Mouse (Mus musculus) MEL (cell line): ENCODE data around the gene Msantd2. TPM values are rescaled to one million over a fixed set of nuclear protein-coding genes. Genes with fewer than 3 reads are reported as not detected.
A peak's percentile ranks its signal among the peaks of the same experiment; 100 is the strongest.

Experiments
- DNase-seq: peaks from one replicate; pipeline ENCODE4 v3.0.0; 2011; ENCODE audit warnings: low read depth, low spot score
- H3K27ac ChIP-seq: 2 replicates; pipeline ENCODE4 v1.5.1; 2012; ENCODE audit warnings: low read depth, mild to moderate bottlenecking, control low read depth, low read length, moderate library complexity; ENCODE audit not compliant: control insufficient read depth
- H3K27me3 ChIP-seq, 2 experiments: fragments of 150-350 bp in 1 of 2; sonication (generic) in 1 of 2; 2 replicates each; pipeline ENCODE4 v1.6.1; 2012; ENCODE audit warnings: low read length in 2 of 2, mild to moderate bottlenecking in 2 of 2, improper control_type of control experiment in 1 of 2, moderate library complexity in 1 of 2; ENCODE audit not compliant: insufficient read depth in 2 of 2, control insufficient read depth in 1 of 2
- H3K36me3 ChIP-seq, 2 experiments: 2 replicates each; pipeline ENCODE4 v1.6.1; 2012 to 2014; ENCODE audit warnings: low read length in 2 of 2, improper control_type of control experiment in 1 of 2, inconsistent platforms in 1 of 2, mild to moderate bottlenecking in 1 of 2; ENCODE audit not compliant: insufficient read depth in 2 of 2, control insufficient read depth in 1 of 2
- H3K4me1 ChIP-seq, 2 experiments: fragments of 150-350 bp in 1 of 2; sonication (generic) in 1 of 2; 2 replicates each; pipeline ENCODE4 v1.6.1; 2012; ENCODE audit warnings: low read length in 2 of 2, improper control_type of control experiment in 1 of 2, mild to moderate bottlenecking in 1 of 2; ENCODE audit not compliant: insufficient read depth in 2 of 2, control insufficient read depth in 1 of 2
- H3K4me3 ChIP-seq, 2 experiments: fragments of 150-350 bp in 1 of 2; sonication (generic) in 1 of 2; 2 replicates each; pipeline ENCODE4 v1.5.1; 2012; ENCODE audit warnings: low read depth in 2 of 2, low read length in 2 of 2, mild to moderate bottlenecking in 2 of 2, moderate library complexity in 2 of 2, control low read depth in 1 of 2, improper control_type of control experiment in 1 of 2; ENCODE audit not compliant: control insufficient read depth in 1 of 2, insufficient read depth in 1 of 2
- H3K79me2 ChIP-seq: 2 replicates; pipeline ENCODE4 v1.6.1; 2012; ENCODE audit warnings: mild to moderate bottlenecking, low read length, moderate library complexity; ENCODE audit not compliant: control insufficient read depth, poor library complexity, insufficient read depth
- H3K9ac ChIP-seq: 2 replicates; pipeline ENCODE4 v1.6.1; 2012; ENCODE audit warnings: low read depth, mild to moderate bottlenecking, control low read depth, low read length, moderate library complexity; ENCODE audit not compliant: control insufficient read depth, poor library complexity, severe bottlenecking
- H3K9me3 ChIP-seq: fragments of 150-350 bp; sonication (generic); replicated peaks from 2 replicates; pipeline ENCODE4 v1.6.1; 2012; ENCODE audit warnings: mild to moderate bottlenecking, low read length, improper control_type of control experiment, moderate library complexity; ENCODE audit not compliant: insufficient read depth
- BHLHE40 ChIP-seq: IDR thresholded peaks from 2 replicates; pipeline ENCODE4 v1.6.1; 2012; ENCODE audit warnings: low read depth, mild to moderate bottlenecking, inconsistent platforms, low read length, improper control_type of control experiment, borderline replicate concordance
- CTCF ChIP-seq, 3 experiments: IDR thresholded peaks in 2 of 3; conservative IDR thresholded peaks in 1 of 3; 2 replicates each; pipeline ENCODE4 v1.5.1; 2011 to 2012; ENCODE audit warnings: low read length in 3 of 3, low read depth in 2 of 3, mild to moderate bottlenecking in 2 of 3, improper control_type of control experiment in 1 of 3, inconsistent platforms in 1 of 3, mixed read lengths in 1 of 3, moderate library complexity in 1 of 3; ENCODE audit not compliant: control insufficient read depth in 1 of 3, insufficient read depth in 1 of 3, poor library complexity in 1 of 3, severe bottlenecking in 1 of 3
- E2F4 ChIP-seq: IDR thresholded peaks from 2 replicates; pipeline ENCODE4 v1.6.1; 2011; ENCODE audit warnings: low read depth, low read length, improper control_type of control experiment, borderline replicate concordance
- EP300 ChIP-seq, 2 experiments: IDR thresholded peaks; 2 replicates each; pipeline ENCODE4 v1.6.1; 2011; ENCODE audit warnings: improper control_type of control experiment in 2 of 2, low read length in 2 of 2, low read depth in 1 of 2, mild to moderate bottlenecking in 1 of 2
- ETS1 ChIP-seq: IDR thresholded peaks from 2 replicates; pipeline ENCODE4 v1.6.1; 2012; ENCODE audit warnings: low read depth, mild to moderate bottlenecking, inconsistent platforms, low read length, improper control_type of control experiment, moderate library complexity
- GATA1 ChIP-seq: IDR thresholded peaks from 2 replicates; pipeline ENCODE4 v1.6.1; 2011; ENCODE audit warnings: low read depth, low read length, improper control_type of control experiment
- HCFC1 ChIP-seq: IDR thresholded peaks from 2 replicates; pipeline ENCODE4 v1.6.1; 2012; ENCODE audit warnings: low read depth, mild to moderate bottlenecking, inconsistent platforms, low read length, improper control_type of control experiment, moderate library complexity
- JUND ChIP-seq: IDR thresholded peaks from 2 replicates; pipeline ENCODE4 v1.6.1; 2011; ENCODE audit warnings: low read depth, mild to moderate bottlenecking, improper control_type of control experiment, low read length
- KAT2A ChIP-seq: conservative IDR thresholded peaks from 2 replicates; pipeline ENCODE4 v1.6.1; 2012; ENCODE audit warnings: low read depth, low read length, improper control_type of control experiment, inconsistent platforms
- MAFK ChIP-seq: IDR thresholded peaks from 2 replicates; pipeline ENCODE4 v1.6.1; 2011; ENCODE audit warnings: low read depth, mild to moderate bottlenecking, low read length, improper control_type of control experiment, borderline replicate concordance
- MAX ChIP-seq: IDR thresholded peaks from 2 replicates; pipeline ENCODE4 v1.6.1; 2011; ENCODE audit warnings: low read length, improper control_type of control experiment
- MAZ ChIP-seq: IDR thresholded peaks from 2 replicates; pipeline ENCODE4 v1.6.1; 2012; ENCODE audit warnings: low read depth, mild to moderate bottlenecking, inconsistent platforms, low read length, improper control_type of control experiment
- MEF2A ChIP-seq: IDR thresholded peaks from 2 replicates; pipeline ENCODE4 v1.6.1; 2014; ENCODE audit warnings: low read depth, mild to moderate bottlenecking, inconsistent platforms, low read length, improper control_type of control experiment; ENCODE audit not compliant: poor library complexity, insufficient replicate concordance, severe bottlenecking; ENCODE audit errors: extremely low read depth
- MYB ChIP-seq: IDR thresholded peaks from 2 replicates; pipeline ENCODE4 v1.6.1; 2011; ENCODE audit warnings: mild to moderate bottlenecking, low read depth, low read length, improper control_type of control experiment
- MYC ChIP-seq: IDR thresholded peaks from 2 replicates; pipeline ENCODE4 v1.6.1; 2011; ENCODE audit warnings: low read depth, mild to moderate bottlenecking, low read length, improper control_type of control experiment, moderate library complexity
- NRF1 ChIP-seq: IDR thresholded peaks from 2 replicates; pipeline ENCODE4 v1.6.1; 2014; ENCODE audit warnings: low read depth, mild to moderate bottlenecking, inconsistent platforms, low read length, improper control_type of control experiment, moderate library complexity; ENCODE audit not compliant: poor library complexity, insufficient read depth, severe bottlenecking
- POLR2A ChIP-seq, 2 experiments: IDR thresholded peaks; 2 replicates each; pipeline ENCODE4 v1.6.1; 2011 to 2012; ENCODE audit warnings: low read length in 2 of 2, mild to moderate bottlenecking in 2 of 2, control low read depth in 1 of 2, improper control_type of control experiment in 1 of 2, low read depth in 1 of 2, moderate library complexity in 1 of 2; ENCODE audit not compliant: control insufficient read depth in 1 of 2, insufficient read depth in 1 of 2, poor library complexity in 1 of 2
- POLR2AphosphoS2 ChIP-seq: IDR thresholded peaks from 2 replicates; pipeline ENCODE4 v1.6.1; 2011; ENCODE audit warnings: low read length, improper control_type of control experiment
- POLR2AphosphoS5 ChIP-seq: IDR thresholded peaks from 2 replicates; pipeline ENCODE4 v1.6.1; 2012; ENCODE audit warnings: low read depth, borderline replicate concordance, mild to moderate bottlenecking, inconsistent platforms, low read length, moderate library complexity, mixed read lengths
- RAD21 ChIP-seq: IDR thresholded peaks from 2 replicates; pipeline ENCODE4 v1.6.1; 2011; ENCODE audit warnings: mild to moderate bottlenecking, low read depth, low read length, improper control_type of control experiment
- RCOR1 ChIP-seq: IDR thresholded peaks from 2 replicates; pipeline ENCODE4 v1.6.1; 2012; ENCODE audit warnings: low read depth, mild to moderate bottlenecking, inconsistent platforms, low read length, improper control_type of control experiment
- SIN3A ChIP-seq: IDR thresholded peaks from 2 replicates; pipeline ENCODE4 v1.6.1; 2012; ENCODE audit warnings: low read length, improper control_type of control experiment, inconsistent platforms
- TAL1 ChIP-seq: IDR thresholded peaks from 2 replicates; pipeline ENCODE4 v1.6.1; 2012; ENCODE audit warnings: mild to moderate bottlenecking, inconsistent platforms, low read length, moderate library complexity, mixed read lengths
- TCF12 ChIP-seq: IDR thresholded peaks from 2 replicates; pipeline ENCODE4 v1.6.1; 2014; ENCODE audit warnings: low read depth, mild to moderate bottlenecking, inconsistent platforms, low read length, improper control_type of control experiment, moderate library complexity
- USF1 ChIP-seq: IDR thresholded peaks from 2 replicates; pipeline ENCODE4 v1.6.1; 2014; ENCODE audit warnings: low read depth, mild to moderate bottlenecking, inconsistent platforms, low read length, improper control_type of control experiment, moderate library complexity
- USF2 ChIP-seq, 2 experiments: IDR thresholded peaks; 2 replicates each; pipeline ENCODE4 v1.6.1; 2011 to 2012; ENCODE audit warnings: improper control_type of control experiment in 2 of 2, low read length in 2 of 2, borderline replicate concordance in 1 of 2, inconsistent platforms in 1 of 2, low read depth in 1 of 2, mild to moderate bottlenecking in 1 of 2; ENCODE audit not compliant: insufficient read depth in 1 of 2
- ZC3H11A ChIP-seq: IDR thresholded peaks from 2 replicates; pipeline ENCODE4 v1.6.1; 2012; ENCODE audit warnings: low read depth, mild to moderate bottlenecking, inconsistent platforms, low read length, improper control_type of control experiment
- ZKSCAN1 ChIP-seq: IDR thresholded peaks from 2 replicates; pipeline ENCODE4 v1.6.1; 2012; ENCODE audit warnings: low read depth, mild to moderate bottlenecking, inconsistent platforms, low read length, improper control_type of control experiment, moderate library complexity
- ZMIZ1 ChIP-seq: IDR thresholded peaks from 2 replicates; pipeline ENCODE4 v1.6.1; 2012; ENCODE audit warnings: low read depth, mild to moderate bottlenecking, inconsistent platforms, low read length, improper control_type of control experiment, moderate library complexity
- ZNF384 ChIP-seq: IDR thresholded peaks from 2 replicates; pipeline ENCODE4 v1.6.1; 2012; ENCODE audit warnings: low read depth, mild to moderate bottlenecking, inconsistent platforms, low read length, improper control_type of control experiment
- polyA plus RNA-seq, 2 experiments: library from polyadenylated mRNA; stranded (reverse) in 1 of 2; unstranded in 1 of 2; fragments of >175 nt in 1 of 2; fragments of >200 nt in 1 of 2; gene quantifications; 2 replicates each; pipeline versions ENCODE4 v1.2.1 to v1.2.4; 2012; ENCODE audit warnings: low replicate concordance in 2 of 2, low read depth in 1 of 2; ENCODE audit not compliant: insufficient read length in 2 of 2, insufficient read depth in 1 of 2, missing spikeins in 1 of 2
- total RNA-seq: library from RNA; depleted of rRNA; stranded (reverse); fragments of 300-350 nt; gene quantifications from 2 replicates; pipeline ENCODE4 v1.2.3, GENCODE M21; 2012

The Msantd2 gene
- total and polyA plus RNA-seq, 3 experiments = 15.5 to 26.2 TPM; not detected in 1

GRCm38 (mm10) chr9:37545847-37546452 lies 56.8 kb downstream of the Msantd2 start:
- Histone ChIP-seq H3K27me3 (no peaks in the 10 kb centered on the region), H3K4me1 (no peaks in the 10 kb centered on the region), H3K4me3 (no peak overlapping the region), H3K9me3 (no peaks in the 10 kb centered on the region), H3K79me2 (no peaks in the 10 kb centered on the region), H3K27ac (no peak overlapping the region), H3K9ac (no peak overlapping the region), H3K36me3 (peaks cover 0 to 4% of the 10 kb centered on the region in 2 experiments; a peak in 1 of 4 replicates)
- no peak for DNase-seq
- TF ChIP-seq POLR2A (IDR thresholded peaks at IDR 0.05; ENCODE audit: control insufficient read depth in 1 of 2, insufficient read depth in 1 of 2, low read depth in 1 of 2, low read length in 2 of 2, poor library complexity in 1 of 2) (no peak), HCFC1 (no peak), MYC (no peak), ZKSCAN1 (no peak), EP300 (IDR thresholded peaks at IDR 0.05; ENCODE audit: low read depth in 1 of 2, low read length in 2 of 2) (no peak), ZC3H11A (no peak), RCOR1 (no peak), MAZ (no peak), RAD21 (no peak), CTCF (IDR thresholded peaks at IDR 0.05 in 2 of 3, conservative IDR thresholded peaks at IDR 0.05 in 1 of 3; ENCODE audit: control insufficient read depth in 1 of 3, insufficient read depth in 1 of 3, low read depth in 2 of 3, low read length in 3 of 3, poor library complexity in 1 of 3, severe bottlenecking in 1 of 3) (no peak), MAFK (no peak), MYB (no peak), TCF12 (no peak), SIN3A (no peak), POLR2AphosphoS2 (no peak), GATA1 (no peak)

DNA sequence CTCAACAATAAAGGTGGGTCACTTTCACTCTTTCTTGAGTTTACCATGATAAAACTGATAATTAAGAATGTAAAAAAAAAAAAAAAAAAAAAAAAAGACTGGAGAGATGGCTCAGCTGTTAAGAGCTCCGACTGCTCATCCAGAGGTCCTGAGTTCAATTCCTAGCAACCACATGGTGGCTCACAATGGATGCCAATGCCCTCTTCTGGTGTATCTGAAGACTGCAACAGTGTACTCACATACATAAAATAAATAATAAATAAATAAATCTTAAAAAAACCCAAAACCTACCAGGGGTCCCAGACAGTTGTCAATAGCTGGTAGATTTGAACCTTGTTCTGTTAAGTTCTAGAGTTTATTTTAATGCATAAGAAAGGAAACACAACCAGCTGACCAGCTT lies 57.8 kb downstream of the Msantd2 start:
- Histone ChIP-seq H3K27ac (no peak overlapping the region), H3K36me3 (peaks cover 0 to 6% of the 10 kb centered on the region in 2 experiments; a peak in 1 of 4 replicates), H3K4me1 (peaks cover 0 to 6% of the 10 kb centered on the region in 2 experiments; a peak in 2 of 4 replicates), H3K4me3 (no peak overlapping the region), H3K79me2 (no peaks in the 10 kb centered on the region), H3K27me3 (no peaks in the 10 kb centered on the region), H3K9ac (no peak overlapping the region), H3K9me3 (no peaks in the 10 kb centered on the region)
- DNase-seq = no peak
- TF ChIP-seq SIN3A (no peak), EP300 (IDR thresholded peaks at IDR 0.05; ENCODE audit: low read depth in 1 of 2, low read length in 2 of 2) (no peak), RAD21 (0 out of 2 replicates have a peak, but pooled peaks have one; percentile 15), ETS1 (no peak), MAX (no peak), USF2 (IDR thresholded peaks at IDR 0.05; ENCODE audit: borderline replicate concordance in 1 of 2, insufficient read depth in 1 of 2, low read depth in 1 of 2, low read length in 2 of 2) (no peak), USF1 (no peak), KAT2A (no peak), NRF1 (no peak), MAZ (no peak), MYC (no peak), ZNF384 (no peak), ZKSCAN1 (no peak), TAL1 (no peak), MAFK (no peak), BHLHE40 (no peak), E2F4 (no peak), POLR2A (IDR thresholded peaks at IDR 0.05; ENCODE audit: control insufficient read depth in 1 of 2, insufficient read depth in 1 of 2, low read depth in 1 of 2, low read length in 2 of 2, poor library complexity in 1 of 2) (no peak), POLR2AphosphoS5 (no peak), MEF2A (no peak), ZMIZ1 (no peak), JUND (no peak), RCOR1 (no peak), TCF12 (no peak)
